Mouse (Mus musculus): ENCODE data around the gene Smim24. TPM values are rescaled to one million over a fixed set of nuclear protein-coding genes. Genes with fewer than 3 reads are reported as not detected.

Smim24 gene
- total RNA-seq, 1 experiment from 2014 or later = 13.2 TPM

DNA sequence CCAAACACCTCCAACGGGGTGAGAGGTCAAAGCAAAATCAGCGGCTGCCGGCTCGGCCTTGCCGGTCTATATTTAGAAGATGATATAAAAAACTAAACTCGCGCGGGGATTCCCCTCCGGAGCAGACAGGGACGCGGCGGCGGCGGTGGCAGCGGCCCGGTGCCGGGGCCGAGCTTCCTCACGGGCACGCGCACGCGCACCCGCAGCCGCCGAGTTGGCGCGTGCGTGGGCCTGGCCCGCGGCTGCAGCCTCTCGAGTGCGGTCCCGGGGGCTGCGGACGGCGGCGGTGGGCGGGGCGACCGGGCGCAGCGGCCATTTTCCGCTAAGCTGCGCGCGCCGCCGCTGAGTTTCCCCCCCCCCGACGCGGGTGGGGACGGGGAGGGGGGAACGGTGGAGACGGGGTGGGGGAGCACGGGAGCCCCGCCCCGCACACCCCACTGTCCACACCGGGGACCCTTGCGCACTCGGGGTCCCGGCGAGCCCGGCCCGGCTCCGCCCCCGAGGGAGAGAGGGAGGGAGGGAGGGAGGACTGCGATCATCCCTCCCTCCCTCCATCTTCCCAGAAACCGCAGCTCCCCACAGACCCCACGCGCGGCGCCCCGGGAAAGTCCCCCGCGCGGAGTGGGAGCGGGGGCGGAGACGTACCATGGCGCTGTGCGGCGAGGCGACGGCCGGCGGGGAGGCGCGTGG is 37.4 kb downstream of the Smim24 start:
- ATAC-seq (replicated peaks; ENCODE audit: low read depth, poor library complexity, severe bottlenecking) = no peak

DNA sequence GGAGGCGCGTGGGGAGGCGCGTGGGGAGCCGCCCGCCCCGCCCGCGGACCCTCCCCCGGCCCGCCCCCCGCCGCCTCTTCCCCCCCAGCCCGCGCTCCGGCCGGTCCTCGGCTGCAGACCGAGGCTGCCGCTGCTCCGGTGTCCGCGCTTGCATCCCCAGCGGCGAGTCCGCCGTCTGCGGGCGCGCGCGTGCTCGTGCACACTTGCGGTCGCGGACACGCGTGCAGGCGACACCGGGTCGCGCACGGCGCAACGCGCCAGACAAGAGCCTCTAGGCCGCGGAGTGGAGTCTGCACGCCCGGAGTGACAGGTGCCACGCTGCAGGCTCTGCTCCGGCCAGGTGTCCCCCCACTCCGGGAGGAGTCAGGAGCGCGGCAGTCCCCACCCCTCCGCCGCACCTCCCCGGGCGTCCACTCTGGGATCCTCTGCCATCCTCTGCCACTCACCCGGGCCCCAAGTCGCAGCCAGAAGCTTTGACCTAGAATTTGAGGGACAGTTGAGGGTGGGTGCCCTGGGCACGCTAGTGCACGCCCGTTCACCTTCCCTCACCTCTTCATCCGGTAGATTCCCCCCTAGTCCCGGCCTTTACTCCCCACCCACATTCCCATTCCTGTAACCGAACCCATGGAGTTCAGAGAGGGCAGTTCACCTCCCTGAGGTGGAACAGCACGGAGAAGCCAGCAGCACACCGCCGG is 38.1 kb downstream of the Smim24 start:
- ATAC-seq (replicated peaks; ENCODE audit: low read depth, poor library complexity, severe bottlenecking) = no peak

DNA sequence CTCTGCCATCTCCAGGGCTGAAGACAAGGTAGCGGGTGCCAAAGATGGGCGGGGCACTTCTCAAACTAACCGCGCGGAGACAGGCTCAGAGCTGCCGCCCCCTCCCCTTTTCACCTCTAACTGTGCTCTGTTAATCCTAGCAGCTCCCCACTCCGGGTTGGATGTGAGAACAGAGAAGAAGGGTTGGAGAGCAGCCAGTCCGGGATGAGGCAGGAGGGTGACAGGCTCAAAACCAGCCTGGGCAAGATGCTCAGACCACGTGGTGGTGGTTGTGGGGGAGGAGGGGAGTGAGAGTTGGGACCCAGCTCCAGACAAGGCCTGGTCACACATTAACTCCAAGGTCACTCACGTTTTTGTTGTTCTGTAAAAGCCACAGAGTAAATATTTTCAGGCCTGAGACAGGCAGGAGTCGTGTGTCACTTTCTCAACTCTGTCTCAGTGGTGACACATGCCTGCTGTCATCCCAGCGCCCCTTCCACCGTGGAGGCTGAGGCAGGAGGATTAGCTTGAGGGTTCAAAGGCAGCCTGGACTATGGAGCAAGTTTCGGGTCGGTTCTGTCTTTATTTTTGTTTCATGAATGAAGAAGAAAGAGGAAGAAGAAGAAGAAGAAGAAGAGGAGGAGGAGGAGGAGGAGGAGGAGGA is 38.8 kb downstream of the Smim24 start:
- no peak for ATAC-seq (replicated peaks; ENCODE audit: low read depth, poor library complexity, severe bottlenecking)

DNA sequence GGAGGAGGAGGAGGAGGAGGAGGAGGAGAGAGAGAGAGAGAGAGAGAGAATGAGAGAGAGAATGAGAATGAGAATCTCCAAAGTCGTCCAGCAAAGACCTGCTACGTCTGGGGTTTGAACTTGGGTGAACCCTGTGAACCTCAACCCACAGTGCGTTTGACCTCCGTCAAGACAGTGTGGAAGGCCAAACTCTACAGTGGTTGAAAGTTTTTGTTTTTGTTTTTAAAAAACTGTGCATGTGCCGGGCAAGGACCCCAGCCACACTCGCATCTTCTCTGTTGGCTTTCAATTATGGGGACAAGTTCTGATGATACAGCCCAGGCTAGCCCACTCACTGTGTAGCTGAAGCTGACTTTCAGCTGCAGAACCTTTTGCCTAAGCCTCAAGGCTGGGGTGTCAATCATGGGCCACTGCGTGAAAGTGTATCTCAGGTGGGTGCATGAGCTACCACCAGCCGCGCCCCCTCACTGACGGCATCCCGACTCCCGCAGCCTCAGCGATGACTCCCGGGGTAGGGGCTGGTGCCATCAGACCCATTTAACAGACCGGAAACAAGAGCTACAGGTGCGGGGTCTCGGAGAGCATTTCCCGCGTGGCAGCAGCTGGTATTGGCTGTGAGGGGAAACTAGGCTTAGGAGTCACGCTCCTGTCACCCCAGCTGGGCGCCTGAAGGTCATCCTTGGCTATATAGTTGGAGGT is 39.5 kb downstream of the Smim24 start:
- no peak for ATAC-seq (replicated peaks; ENCODE audit: low read depth, poor library complexity, severe bottlenecking)

DNA sequence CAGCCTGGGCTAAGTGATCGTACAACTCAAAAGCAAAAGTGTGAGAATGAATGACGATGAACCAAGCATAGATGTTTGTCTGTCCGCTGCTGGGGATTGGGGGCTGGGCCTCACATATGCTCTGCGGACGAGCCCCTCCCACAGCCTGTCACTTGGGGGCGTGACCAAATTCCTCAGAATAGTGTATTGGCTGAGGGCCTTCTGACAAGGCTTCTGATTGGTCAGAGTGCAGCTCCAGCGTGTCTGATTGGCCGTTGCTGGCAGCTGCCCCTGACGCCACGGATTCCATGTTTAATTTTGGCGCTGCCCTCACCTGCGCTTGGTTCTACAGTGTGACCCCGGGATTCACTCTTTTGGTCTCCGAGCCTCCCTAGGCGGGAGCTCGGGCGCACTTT is 40.0 kb downstream of the Smim24 start:
- ATAC-seq (replicated peaks; ENCODE audit: low read depth, poor library complexity, severe bottlenecking) = peak; percentile 66

DNA sequence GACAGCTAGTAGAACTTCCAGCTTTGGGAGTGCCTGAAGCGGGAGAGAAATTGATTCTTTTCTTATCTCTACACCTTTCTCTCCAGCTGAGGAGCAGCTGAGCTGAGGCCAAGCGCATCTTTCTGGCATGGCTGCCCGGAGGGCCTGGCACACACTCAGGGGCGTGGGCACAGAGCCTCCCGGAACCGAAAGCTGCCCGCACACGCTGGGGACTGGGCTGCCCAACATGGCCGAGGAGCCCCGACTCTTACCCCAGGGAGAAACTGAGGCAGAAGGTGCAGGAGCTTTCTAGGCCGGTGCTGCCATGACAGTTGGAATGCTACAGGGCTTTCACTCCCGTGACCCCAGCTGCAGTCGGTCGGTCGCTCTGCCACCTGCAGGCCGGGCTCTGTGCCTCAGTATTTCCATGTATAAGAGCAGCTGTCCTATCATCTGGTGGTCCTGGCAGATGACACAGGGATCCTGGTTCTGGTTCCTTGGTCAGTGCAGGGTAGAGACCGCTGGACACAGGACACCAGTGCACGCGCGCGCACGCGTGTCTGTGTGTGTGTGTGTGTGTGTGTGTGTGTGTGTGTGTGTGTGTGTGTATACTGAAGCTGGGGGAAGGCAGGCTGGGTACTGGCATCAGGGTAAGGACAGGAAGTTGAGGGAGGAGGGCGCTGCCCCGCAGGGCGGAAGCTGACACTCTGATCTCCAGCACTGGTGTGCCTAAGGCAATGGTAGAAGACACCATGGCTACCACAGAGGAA is 40.9 kb downstream of the Smim24 start:
- ATAC-seq (replicated peaks; ENCODE audit: low read depth, poor library complexity, severe bottlenecking) = peak; percentile 37

DNA sequence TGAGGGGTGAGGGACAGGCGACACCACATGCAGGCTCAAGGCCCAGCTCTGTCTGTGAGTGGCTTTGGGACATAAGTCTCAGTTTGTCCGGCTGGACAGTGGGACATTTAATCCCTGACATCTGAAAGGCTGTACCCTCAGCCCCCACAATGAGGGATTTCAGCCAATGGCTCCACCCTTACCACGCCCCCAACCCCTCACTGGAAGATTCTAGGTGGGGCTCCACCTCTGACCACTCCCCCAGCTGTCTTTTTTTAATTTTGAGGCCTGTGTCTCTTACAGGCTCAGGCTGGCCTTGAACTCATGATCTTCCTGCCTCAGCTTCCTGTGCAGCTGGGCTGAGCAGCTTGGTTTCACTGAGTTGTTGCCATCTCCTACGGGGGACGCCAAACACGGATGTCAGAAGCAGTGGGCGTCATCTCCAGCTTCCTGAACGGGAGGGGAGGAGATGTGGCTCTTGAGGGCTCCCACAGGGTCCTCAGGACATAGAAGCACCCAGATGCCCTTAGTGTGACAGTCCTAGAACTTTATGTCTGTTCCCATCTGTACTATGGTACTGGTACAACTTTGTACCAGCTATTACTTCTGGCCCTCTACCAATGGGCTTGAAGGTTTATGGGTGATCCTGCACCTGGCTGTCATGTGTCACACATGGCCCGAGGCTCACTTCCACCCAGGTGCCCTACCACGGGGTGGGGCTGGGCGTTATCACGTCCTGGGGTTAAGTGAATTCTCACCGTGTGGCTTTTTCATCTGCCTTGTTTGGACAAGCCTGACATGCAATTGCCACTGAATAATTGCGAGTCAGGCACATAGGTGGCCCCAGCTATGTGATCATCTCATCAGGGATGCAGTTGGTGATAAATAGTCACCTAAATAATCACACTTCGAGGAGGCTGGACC is 41.8 kb downstream of the Smim24 start:
- ATAC-seq (replicated peaks; ENCODE audit: low read depth, poor library complexity, severe bottlenecking) = no peak

DNA sequence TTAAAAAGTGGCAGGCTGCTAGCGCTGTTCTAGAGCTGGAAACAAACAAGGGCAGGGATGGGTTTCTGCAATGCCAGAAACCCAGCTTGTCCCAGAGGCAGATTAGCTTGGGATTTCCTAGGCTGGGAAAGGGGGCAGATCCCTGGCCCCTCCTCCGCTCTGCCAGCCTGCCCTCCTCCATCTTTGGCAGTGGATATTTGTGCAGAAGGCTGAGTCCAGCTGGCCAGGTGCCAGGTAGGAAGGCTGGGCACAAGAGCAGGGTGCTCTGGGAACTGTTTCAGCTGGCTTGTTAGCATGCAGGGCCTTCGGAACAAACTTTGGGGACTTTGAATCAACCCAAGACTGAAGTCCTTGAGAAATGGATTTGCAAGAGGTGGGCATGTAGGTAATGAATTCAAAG is 42.6 kb downstream of the Smim24 start:
- no peak for ATAC-seq (replicated peaks; ENCODE audit: low read depth, poor library complexity, severe bottlenecking)

DNA sequence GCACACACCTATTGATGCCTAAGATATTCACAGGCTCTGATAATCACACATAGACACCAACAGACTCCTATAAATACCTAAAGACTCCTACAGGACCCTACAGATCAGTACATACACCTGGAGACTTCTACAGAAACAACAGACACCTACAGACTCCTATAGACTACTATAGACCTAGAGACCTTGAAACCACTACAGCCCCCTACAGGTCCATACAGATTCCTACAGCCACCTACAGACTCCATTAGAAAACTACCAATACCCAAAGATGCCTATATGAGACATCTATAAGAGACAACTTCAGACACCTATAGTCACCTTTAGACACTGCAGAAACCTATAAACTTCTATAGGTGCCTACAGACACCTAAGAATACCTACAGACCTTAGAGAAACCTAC is 48.2 kb downstream of the Smim24 start:
- peak; percentile 89 for ATAC-seq (replicated peaks; ENCODE audit: low read depth, poor library complexity, severe bottlenecking)

Other genes with a start within 250 kb of the Smim24 start
- 8.4 and 17.5 TPM in 2 replicates for gene Pias4, start 225.1 kb upstream of the Smim24 start, total RNA-seq (2017)
- gene Eef2, start 216.4 kb upstream of the Smim24 start, total RNA-seq (2017) = 1,623 and 1,948 TPM in 2 replicates
- 14.3 and 29.8 TPM in 2 replicates for gene Dapk3, start 210.0 kb upstream of the Smim24 start, total RNA-seq (2017)
- gene 4930442H23Rik, start 209.2 kb upstream of the Smim24 start, total RNA-seq (2017) = not detected in 2 replicates
- not detected in 2 replicates for gene Nmrk2, start 191.0 kb upstream of the Smim24 start, total RNA-seq (2017)
- gene Atcay, start 162.2 kb upstream of the Smim24 start, total RNA-seq (2017) = not detected in 2 replicates
- 0.19 TPM in 1 of 2 replicates, not detected in the other for gene Zfr2, start 159.9 kb upstream of the Smim24 start, total RNA-seq (2017)
- 19.7 and 20.3 TPM in 2 replicates for gene Matk, start 140.1 kb upstream of the Smim24 start, total RNA-seq (2017)
- gene Mrpl54, start 126.1 kb upstream of the Smim24 start, total RNA-seq (2017) = 132 and 198 TPM in 2 replicates
- gene Apba3, start 126.1 kb upstream of the Smim24 start, total RNA-seq (2017) = 12.1 and 14.5 TPM in 2 replicates
- 3.5 and 4.4 TPM in 2 replicates for gene Tjp3, start 101.5 kb upstream of the Smim24 start, total RNA-seq (2017)
- gene Pip5k1c, start 100.1 kb upstream of the Smim24 start, total RNA-seq (2017) = 24.4 and 36.8 TPM in 2 replicates
- 27.9 and 35.1 TPM in 2 replicates for gene Cactin, start 71.9 kb upstream of the Smim24 start, total RNA-seq (2017)
- gene Tbxa2r, start 64.3 kb upstream of the Smim24 start, total RNA-seq (2017) = 3.4 and 4.2 TPM in 2 replicates
- gene Gipc3, start 49.8 kb upstream of the Smim24 start, total RNA-seq (2017) = not detected in 2 replicates
- 33.2 and 35.5 TPM in 2 replicates for gene Hmg20b, start 42.6 kb upstream of the Smim24 start, total RNA-seq (2017)
- 8.7 and 17.4 TPM in 2 replicates for gene Mfsd12, start 35.6 kb upstream of the Smim24 start, total RNA-seq (2017)
- 0.23 TPM in 1 of 2 replicates, not detected in the other for gene 4930404N11Rik, start 27.2 kb upstream of the Smim24 start, total RNA-seq (2017)
- gene Fzr1, start 14.5 kb upstream of the Smim24 start, total RNA-seq (2017) = 21.9 and 24.8 TPM in 2 replicates
- 34.7 and 50.7 TPM in 2 replicates for gene Dohh, start 8.6 kb upstream of the Smim24 start, total RNA-seq (2017)
- 0.19 and 2.4 TPM in 2 replicates for gene Gm48551, start 8.6 kb upstream of the Smim24 start, total RNA-seq (2017)
- 1.6 TPM in 1 of 2 replicates, not detected in the other for gene Gm48552, start 4.0 kb upstream of the Smim24 start, total RNA-seq (2017)
- gene Nfic, start 62.6 kb downstream of the Smim24 start, total RNA-seq (2017) = 13.7 and 18.2 TPM in 2 replicates
- 0.14 TPM in 1 of 2 replicates, not detected in the other for gene Celf5, start 89.7 kb downstream of the Smim24 start, total RNA-seq (2017)
- gene Ncln, start 103.3 kb downstream of the Smim24 start, total RNA-seq (2017) = 46.6 and 52.9 TPM in 2 replicates
- gene S1pr4, start 107.1 kb downstream of the Smim24 start, total RNA-seq (2017) = 10.3 and 14.4 TPM in 2 replicates
- 30.6 and 39.1 TPM in 2 replicates for gene Gna15, start 131.2 kb downstream of the Smim24 start, total RNA-seq (2017)
- 5.0 and 5.7 TPM in 2 replicates for gene Gna11, start 152.1 kb downstream of the Smim24 start, total RNA-seq (2017)
- gene Aes, start 166.4 kb downstream of the Smim24 start, total RNA-seq (2017) = 134 and 183 TPM in 2 replicates
- 1.5 and 3.3 TPM in 2 replicates for gene Tle2, start 181.5 kb downstream of the Smim24 start, total RNA-seq (2017)
- 8.4 and 26.1 TPM in 2 replicates for gene Tle6, start 208.0 kb downstream of the Smim24 start, total RNA-seq (2017)
- 1.4 and 2.1 TPM in 2 replicates for gene BC025920, start 213.2 kb downstream of the Smim24 start, total RNA-seq (2017)
- gene Sirt6, start 234.7 kb downstream of the Smim24 start, total RNA-seq (2017) = 3.7 and 5.2 TPM in 2 replicates
- gene Ankrd24, start 235.5 kb downstream of the Smim24 start, total RNA-seq (2017) = 8.1 and 10.6 TPM in 2 replicates